Mouse (Mus musculus) midbrain, embryonic 16.5 days (tissue): ENCODE results near the gene Cyp24a1. TPM values are rescaled to one million over a fixed set of nuclear protein-coding genes. Genes with fewer than 3 reads are reported as not detected.

ENCODE experiments used
- ATAC-seq: fragments of 200-750 bp; cut with Nextera tagmentation; 2 replicates; pipeline ENCODE4 v1.8.0; 2017; ENCODE audit warnings: moderate TSS enrichment
- H3K27ac ChIP-seq: fragments of 300-500 bp; sonication (generic); 2 replicates; pipeline ENCODE4 v1.5.1; 2014; ENCODE audit warnings: mild to moderate bottlenecking, low read length, mixed read lengths
- H3K27me3 ChIP-seq: fragments of 300-500 bp; sonication (generic); 2 replicates; pipeline ENCODE4 v1.6.1; 2014; ENCODE audit warnings: low read depth, low read length, mixed read lengths; ENCODE audit not compliant: control insufficient read depth, insufficient read depth
- H3K36me3 ChIP-seq: fragments of 300-500 bp; sonication (generic); 2 replicates; pipeline ENCODE4 v1.6.1; 2014; ENCODE audit warnings: mild to moderate bottlenecking, low read length, moderate library complexity, mixed read lengths; ENCODE audit not compliant: control insufficient read depth, insufficient read depth
- H3K4me1 ChIP-seq: fragments of 300-500 bp; sonication (generic); 2 replicates; pipeline ENCODE4 v1.6.1; 2014; ENCODE audit warnings: mild to moderate bottlenecking, low read length, mixed read lengths; ENCODE audit not compliant: control insufficient read depth, insufficient read depth
- H3K4me2 ChIP-seq: fragments of 300-500 bp; sonication (generic); 2 replicates; pipeline ENCODE4 v1.6.1; 2014; ENCODE audit warnings: mild to moderate bottlenecking, low read length, mixed read lengths
- H3K4me3 ChIP-seq: fragments of 300-500 bp; sonication (generic); 2 replicates; pipeline ENCODE4 v1.5.1; 2014; ENCODE audit warnings: low read depth, mild to moderate bottlenecking, low read length, moderate library complexity, mixed read lengths
- H3K9ac ChIP-seq: fragments of 300-500 bp; sonication (generic); 2 replicates; pipeline ENCODE4 v1.6.1; 2014; ENCODE audit warnings: low read depth, low read length, mixed read lengths
- H3K9me3 ChIP-seq: fragments of 300-500 bp; sonication (generic); replicated peaks from 2 replicates; pipeline ENCODE4 v1.6.1; 2014; ENCODE audit warnings: mild to moderate bottlenecking, low read length, mixed read lengths; ENCODE audit not compliant: control insufficient read depth, poor library complexity, severe bottlenecking
- WGBS: fragments of 180-500 bp; shearing (Covaris S2); extraction: QIAGEN DNeasy Blood & Tissue Kit; methylation state at CpG from one replicate; pipeline ENCODE4 v1.1.7; 2014; 5-methylcytosine and 5-hydroxymethylcytosine counted together
- polyA plus RNA-seq: library from polyadenylated mRNA; unstranded; fragments of >200 nt; fragmentation: Nextera tagmentation; extraction: Ambion mirVana; gene quantifications from 2 replicates; pipeline ENCODE4 v1.2.1, GENCODE M21; 2015

Gene Cyp24a1
- polyA plus RNA-seq, 1 experiment from 2014 or later: 0.18 TPM

- ATAC-seq: no peak
- Histone ChIP-seq H3K4me3 (no peak overlapping the region), H3K27me3 (no peaks in the 10 kb centered on the region)
Measured at GRCm38 (mm10) chr2:170530256-170530655, 33.3 kb upstream of the Cyp24a1 start.

DNA sequence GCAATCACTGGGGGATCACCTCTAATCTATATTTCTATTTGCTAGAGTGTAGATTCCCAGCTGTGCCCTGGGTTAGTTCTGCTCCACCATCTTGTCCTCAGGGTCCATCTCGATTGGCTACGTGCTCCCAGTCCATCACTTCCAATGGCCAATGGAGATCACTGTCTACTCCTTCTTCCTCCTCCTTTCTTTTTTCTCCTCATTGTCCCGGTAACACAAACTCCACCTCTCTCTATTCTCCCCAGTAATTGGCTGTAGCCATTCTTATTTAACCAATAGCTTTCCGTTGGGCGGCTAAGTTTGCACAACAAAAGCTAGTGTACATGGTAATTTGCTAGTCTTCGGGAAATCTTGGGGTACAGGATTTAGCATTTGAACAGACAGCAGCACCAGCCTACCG lies 32.8 kb upstream of the Cyp24a1 start:
- ATAC-seq: no peak
- no peaks in the 10 kb centered on the region for H3K36me3 ChIP-seq

More at GRCm38 (mm10) chr2:170530256-170530655, 33.3 kb upstream of the Cyp24a1 start:
- Histone ChIP-seq H3K9ac (no peak overlapping the region), H3K27ac (no peak overlapping the region), H3K36me3 (no peaks in the 10 kb centered on the region), H3K4me1 (peaks cover 3% of the 10 kb centered on the region; the same call in 1 of the 2 replicates), H3K9me3 (no peaks in the 10 kb centered on the region), H3K4me2 (no peak overlapping the region)
- WGBS: 94% methylated on average over 3 of the region's 3 CpGs

GRCm38 (mm10) chr2:170528061-170528460 lies 31.1 kb upstream of the Cyp24a1 start:
- 88% methylated on average over 16 of the region's 16 CpGs for WGBS
- Histone ChIP-seq H3K27ac (no peak overlapping the region), H3K9me3 (no peaks in the 10 kb centered on the region), H3K4me2 (no peak overlapping the region), H3K4me1 (no peaks in the 10 kb centered on the region), H3K27me3 (no peaks in the 10 kb centered on the region), H3K36me3 (no peaks in the 10 kb centered on the region), H3K9ac (no peak overlapping the region), H3K4me3 (no peak overlapping the region)
- no peak for ATAC-seq

More for the DNA sequence above, 32.8 kb upstream of the Cyp24a1 start:
- H3K9ac ChIP-seq: no peak overlapping the region
- peaks cover 3% of the 10 kb centered on the region; the same call in 1 of the 2 replicates for H3K4me1 ChIP-seq
- H3K9me3 ChIP-seq: no peaks in the 10 kb centered on the region
- no peak overlapping the region for H3K27ac ChIP-seq
- H3K4me2 ChIP-seq: no peak overlapping the region
- no peak overlapping the region for H3K4me3 ChIP-seq
- H3K27me3 ChIP-seq: no peaks in the 10 kb centered on the region
- 82% methylated on average over 7 of the region's 7 CpGs for WGBS

DNA sequence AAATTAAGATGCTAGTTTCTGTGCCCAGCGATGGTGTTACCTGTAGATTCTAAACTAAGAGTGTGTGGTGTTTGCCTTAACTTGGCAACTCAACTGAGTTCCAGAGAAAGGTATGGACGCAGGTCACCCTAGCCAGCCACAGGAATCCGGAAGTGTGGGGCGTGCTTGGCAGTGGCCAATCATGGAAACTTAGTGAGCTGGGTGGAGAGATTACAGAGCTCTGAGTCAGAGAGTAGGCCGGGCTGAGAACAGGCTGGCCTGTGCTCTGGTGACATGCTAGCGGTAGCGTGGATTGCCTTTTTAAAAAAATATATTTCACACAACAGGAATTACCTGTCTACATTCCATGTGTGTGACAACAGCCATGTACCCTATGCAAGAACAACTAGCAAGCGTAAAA lies 29.6 kb upstream of the Cyp24a1 start:
- ATAC-seq: no peak
- no peak overlapping the region for H3K9ac ChIP-seq
- no peak overlapping the region for H3K27ac ChIP-seq
- H3K4me2 ChIP-seq: no peak overlapping the region
- H3K27me3 ChIP-seq: no peaks in the 10 kb centered on the region
- 92% methylated on average over 8 of the region's 8 CpGs for WGBS
- H3K4me1 ChIP-seq: no peaks in the 10 kb centered on the region
- H3K4me3 ChIP-seq: no peak overlapping the region
- H3K9me3 ChIP-seq: no peaks in the 10 kb centered on the region
- H3K36me3 ChIP-seq: no peaks in the 10 kb centered on the region

GRCm38 (mm10) chr2:170520321-170520971 lies 23.5 kb upstream of the Cyp24a1 start:
- peak; percentile 66 for ATAC-seq
- Histone ChIP-seq H3K4me3 (no peak overlapping the region), H3K9me3 (no peaks in the 10 kb centered on the region), H3K4me2 (no peak overlapping the region), H3K36me3 (peaks cover 12% of the 10 kb centered on the region; the same call in 1 of the 2 replicates), H3K27me3 (no peaks in the 10 kb centered on the region), H3K27ac (no peak overlapping the region), H3K9ac (no peak overlapping the region), H3K4me1 (no peaks in the 10 kb centered on the region)
- 8% methylated on average over 7 of the region's 7 CpGs for WGBS

DNA sequence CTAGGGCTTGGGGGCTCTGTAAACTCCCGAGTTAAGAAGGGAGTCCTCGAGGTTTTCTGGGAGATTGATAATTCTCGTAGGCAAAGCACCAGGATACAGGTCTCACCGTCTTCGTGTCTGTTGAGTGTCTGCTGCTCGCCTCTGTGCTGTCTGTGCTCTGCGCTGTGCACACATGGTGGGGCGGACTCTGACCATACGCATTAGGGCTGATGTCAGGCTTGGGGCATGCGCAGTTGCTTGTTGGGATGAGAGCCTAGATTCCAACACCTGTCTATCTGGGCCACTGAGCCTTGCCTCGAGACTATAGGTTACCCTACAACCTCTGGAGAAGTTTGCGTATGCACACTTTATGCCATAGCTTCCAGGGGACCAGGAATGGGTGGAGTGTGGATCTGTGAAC lies 16.8 kb upstream of the Cyp24a1 start:
- peaks cover 21% of the 10 kb centered on the region for H3K4me1 ChIP-seq
- H3K27ac ChIP-seq: no peak overlapping the region
- no peak overlapping the region for H3K4me3 ChIP-seq
- H3K4me2 ChIP-seq: no peak overlapping the region
- H3K9me3 ChIP-seq: no peaks in the 10 kb centered on the region
- peaks cover 8% of the 10 kb centered on the region; the same call in 1 of the 2 replicates for H3K36me3 ChIP-seq
- no peak for ATAC-seq
- H3K9ac ChIP-seq: no peak overlapping the region
- 94% methylated on average over 12 of the region's 12 CpGs for WGBS
- no peaks in the 10 kb centered on the region for H3K27me3 ChIP-seq

GRCm38 (mm10) chr2:170511073-170511891 lies 14.3 kb upstream of the Cyp24a1 start:
- Histone ChIP-seq H3K9ac (peak overlapping the region; percentile 89), H3K36me3 (0 out of 2 replicates have a peak, but pooled peaks cover 3% of the 10 kb centered on the region), H3K27ac (peak overlapping the region; percentile 89), H3K27me3 (no peaks in the 10 kb centered on the region), H3K4me2 (peak overlapping the region; percentile 89), H3K9me3 (no peaks in the 10 kb centered on the region), H3K4me3 (peak overlapping the region; percentile 75), H3K4me1 (peaks cover 24% of the 10 kb centered on the region)
- peak; percentile 77 for ATAC-seq
- WGBS: under 1% methylated on average over 66 of the region's 69 CpGs

GRCm38 (mm10) chr2:170508821-170509220 lies 11.9 kb upstream of the Cyp24a1 start:
- H3K4me3 ChIP-seq: peak overlapping the region; percentile 31
- no peaks in the 10 kb centered on the region for H3K27me3 ChIP-seq
- H3K36me3 ChIP-seq: no peaks in the 10 kb centered on the region
- peaks cover 24% of the 10 kb centered on the region for H3K4me1 ChIP-seq
- WGBS: 3% methylated on average over 12 of the region's 12 CpGs
- H3K4me2 ChIP-seq: peak overlapping the region; percentile 62
- H3K9me3 ChIP-seq: no peaks in the 10 kb centered on the region
- no peak for ATAC-seq
- H3K27ac ChIP-seq: no peak overlapping the region
- peak overlapping the region; percentile 39; the same call in 1 of the 2 replicates for H3K9ac ChIP-seq

GRCm38 (mm10) chr2:170507734-170508133 lies 10.8 kb upstream of the Cyp24a1 start:
- peaks cover 15% of the 10 kb centered on the region for H3K4me1 ChIP-seq
- no peak overlapping the region for H3K4me2 ChIP-seq
- H3K9ac ChIP-seq: no peak overlapping the region
- no peak overlapping the region for H3K27ac ChIP-seq
- no peaks in the 10 kb centered on the region for H3K27me3 ChIP-seq
- ATAC-seq: no peak
- no peaks in the 10 kb centered on the region for H3K9me3 ChIP-seq
- no peaks in the 10 kb centered on the region for H3K36me3 ChIP-seq
- H3K4me3 ChIP-seq: no peak overlapping the region
- WGBS: 6% methylated on average over 10 of the region's 10 CpGs
